Mouse (Mus musculus) lung, adult 2 months (tissue): ENCODE measurements around the gene Zdhhc14.

ENCODE experiments used
- CTCF ChIP-seq: fragments of 200-500 bp; IDR thresholded peaks from 2 replicates; pipeline ENCODE4 v1.5.1; 2011; ENCODE audit warnings: mild to moderate bottlenecking, low read length, control low read depth; ENCODE audit not compliant: insufficient read depth
- POLR2A ChIP-seq: fragments of 200-500 bp; IDR thresholded peaks from 2 replicates; pipeline ENCODE4 v1.6.1; 2011; ENCODE audit warnings: low read depth, mild to moderate bottlenecking, control low read depth, low read length, borderline replicate concordance; ENCODE audit errors: extremely low read depth

DNA sequence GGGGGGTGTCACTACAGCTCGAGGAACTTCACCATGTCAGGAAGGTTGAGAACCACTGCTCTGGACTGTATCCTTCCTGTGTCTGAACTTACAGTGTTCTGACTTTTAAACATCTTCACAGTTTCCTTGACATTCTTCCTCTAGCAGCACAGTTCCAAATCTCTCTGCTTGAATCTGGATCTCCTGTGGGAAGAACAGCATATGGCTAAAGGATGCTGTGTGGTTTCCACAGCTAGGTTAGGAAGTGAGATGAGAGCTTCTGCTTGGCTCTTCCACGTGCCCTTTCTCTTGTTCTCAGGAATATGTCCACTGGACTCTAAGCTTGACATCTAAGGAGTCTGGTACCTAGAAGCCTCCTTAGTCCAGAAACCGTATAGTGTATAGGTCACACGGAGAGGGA, 15.7 kb downstream of the Zdhhc14 start:
- no peak for TF ChIP-seq CTCF
- no peak for TF ChIP-seq POLR2A
